Comparison of ENCODE assay signal across 8 mouse cellular contexts in the genomic region with DNA sequence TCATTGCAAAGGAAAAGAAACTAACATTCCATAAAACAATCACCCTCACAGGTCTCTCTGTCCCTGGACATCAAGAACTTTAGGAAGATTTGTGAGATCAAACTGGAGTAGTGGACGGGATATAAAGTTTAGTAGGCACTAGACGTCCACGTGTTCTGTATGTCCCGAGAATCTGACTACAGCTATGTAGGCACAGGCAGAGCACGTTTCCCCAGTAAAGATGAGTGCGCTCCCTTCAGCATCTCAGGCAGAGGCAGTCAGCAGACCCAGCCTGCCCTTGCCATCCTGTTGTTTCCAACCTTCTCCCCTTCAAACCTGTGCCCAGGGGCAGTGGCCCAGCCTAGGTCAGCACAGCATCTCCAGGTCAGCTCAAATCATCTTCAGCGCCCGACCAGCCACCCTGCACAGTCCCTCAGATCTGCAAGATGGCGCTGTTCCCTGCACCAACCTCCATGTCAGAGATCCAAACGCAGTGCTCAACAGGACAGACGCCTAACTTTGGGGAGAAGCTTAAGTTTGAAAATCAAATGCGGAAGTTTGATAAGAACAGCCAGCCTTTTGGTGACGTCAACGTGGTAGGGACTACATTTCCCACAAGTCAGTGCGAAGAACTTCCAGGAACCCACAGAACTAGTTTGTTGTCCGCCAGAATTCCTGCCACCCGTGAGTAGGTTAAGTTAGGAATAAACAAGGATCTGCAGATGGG. TPM values are rescaled to one million over a fixed set of nuclear protein-coding genes. Genes with fewer than 3 reads are reported as not detected.
DNase-seq lines count a peak whose midpoint lies in the region; ATAC-seq and TF ChIP-seq lines count a peak whose summit lies in the region.

A gene (minus strand): TSS at position 552 of the 706 bp plus-strand sequence.

- H3K9me3 ChIP-seq in forebrain, embryonic 15.5 days, result no peaks in the 10 kb centered on the region

- peak within 1 kb of the TSS; percentile 50 for H3K4me3 ChIP-seq in forebrain, embryonic 15.5 days
- peak within 1 kb of the TSS; percentile 89 for H3K4me3 ChIP-seq in lung, adult 2 months (replicated peaks; ENCODE audit: extremely low read depth, low read depth, low read length)

- no peak within 1 kb of the TSS for H3K27ac ChIP-seq in forebrain, embryonic 15.5 days (replicated peaks)

- H3K4me1 ChIP-seq in forebrain, embryonic 15.5 days, result peaks cover 13% of the 10 kb centered on the region
- H3K4me1 ChIP-seq in lung, adult 2 months (ENCODE audit: control insufficient read depth, insufficient read depth, low read length), result 0 out of 2 replicates have a peak, but pooled peaks cover 4% of the 10 kb centered on the region

- TF ChIP-seq CTCF in lung, adult 2 months (IDR thresholded peaks at IDR 0.05; ENCODE audit: insufficient read depth, low read length), result peak; percentile 54; the same call in 1 of the 2 replicates

- H3K36me3 ChIP-seq in forebrain, embryonic 15.5 days, result no peaks in the 10 kb centered on the region

- 0 out of 2 replicates have a peak, but pooled peaks have one; percentile 26 for TF ChIP-seq POLR2A in lung, adult 2 months (IDR thresholded peaks at IDR 0.05; ENCODE audit: borderline replicate concordance, extremely low read depth, low read depth, low read length)

- 15% methylated on average over 17 of the region's 17 CpGs for WGBS in forebrain, embryonic 15.5 days
- WGBS in lung, adult 2 months, result 7% methylated on average over 17 of the region's 17 CpGs

- H3K4me2 ChIP-seq in forebrain, embryonic 15.5 days (replicated peaks), result peak within 1 kb of the TSS; percentile 78

- intact Hi-C loops in heart, postnatal 25 days (cut with DNase I), result loop anchor here (2.0 kb wide), 1 partner anchor 25 kb away; a partner anchor contains a TSS

- peak; percentile 92 for ATAC-seq in forebrain, embryonic 15.5 days (replicated peaks)
- peak; percentile 98 for ATAC-seq in neutrophil, adult 5-6 weeks (ENCODE audit: extremely low read depth, insufficient number of reproducible peaks, low FRiP score, poor library complexity, severe bottlenecking)

- DNase-seq in ES-CJ7 (ENCODE audit: low read depth, low spot score), result peak; percentile 88
- DNase-seq in cerebellum, adult 11-12 months, result peak; percentile 77
- DNase-seq in heart, postnatal 25 days (ENCODE audit: low spot score), result peak; percentile 77
- DNase-seq in layer of hippocampus, adult 18-20 months (ENCODE audit: low spot score in 2 of 2), result peak; percentile 69 to 92
- DNase-seq in lung, adult 2 months, result peak; percentile 90
- peak; percentile 60 to 79 for DNase-seq in thymus, adult 18-20 months

- H3K9ac ChIP-seq in forebrain, embryonic 15.5 days (replicated peaks), result peak within 1 kb of the TSS; percentile 49

- no peaks in the 10 kb centered on the region for H3K27me3 ChIP-seq in forebrain, embryonic 15.5 days

RNA-seq across cellular contexts. Expression of the gene that starts here (rescaled TPM):
- polyA plus RNA-seq in forebrain, embryonic 15.5 days (2015; fragmentation: Nextera tagmentation; extraction: Ambion mirVana), result 1.6 and 2.2 TPM in 2 replicates
- 1 to 10 TPM; 1.6 to 2.2 TPM for total RNA-seq in heart, postnatal 25 days (2021)
- 1 to 10 TPM; 3.7 to 4.1 TPM for total RNA-seq in layer of hippocampus, adult 18-20 months (2021)
- 0.65 and 1.1 TPM in 2 replicates for polyA plus RNA-seq in lung, adult 2 months (2012; rRNA removed)
- total RNA-seq in neutrophil, adult 5-6 weeks (2017), result 18.8 and 22.3 TPM in 2 replicates
